Mouse (Mus musculus) T-helper 2 cell (primary cell): ENCODE results near the gene Pbp2.

Experiments used
- in situ Hi-C: fragments of 300-600 bp; cut with MboI, MseI; formaldehyde crosslinking; loops from one replicate; pipeline ENCODE4 v1.15.1; 2025; ENCODE audit warnings: high pct_unique_total_duplicates

The Pbp2 gene

DNA sequence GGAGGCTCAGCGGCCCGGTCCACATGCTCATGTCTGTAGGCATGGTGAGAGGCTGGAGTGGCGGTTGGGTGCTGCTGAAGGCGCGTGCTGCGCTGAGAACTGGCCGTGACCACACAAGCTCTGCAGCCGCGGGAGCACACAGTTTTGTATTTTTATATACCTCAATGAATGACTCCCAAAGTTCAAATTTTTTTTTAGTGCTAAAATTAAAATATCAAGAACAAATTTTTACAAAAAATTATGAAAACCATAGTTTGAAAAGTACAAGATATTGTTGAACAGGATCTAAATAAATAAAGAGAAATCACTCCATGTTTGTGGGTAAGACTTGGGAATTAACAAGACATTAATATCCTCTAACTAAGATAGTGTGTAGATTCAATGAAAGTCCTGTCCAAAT, at the start of gene Pbp2:
Gene Pbp2, minus strand, starts transcription at position 101 of the 400 bp plus-strand sequence.
- in situ Hi-C loops, result no loop called here

DNA sequence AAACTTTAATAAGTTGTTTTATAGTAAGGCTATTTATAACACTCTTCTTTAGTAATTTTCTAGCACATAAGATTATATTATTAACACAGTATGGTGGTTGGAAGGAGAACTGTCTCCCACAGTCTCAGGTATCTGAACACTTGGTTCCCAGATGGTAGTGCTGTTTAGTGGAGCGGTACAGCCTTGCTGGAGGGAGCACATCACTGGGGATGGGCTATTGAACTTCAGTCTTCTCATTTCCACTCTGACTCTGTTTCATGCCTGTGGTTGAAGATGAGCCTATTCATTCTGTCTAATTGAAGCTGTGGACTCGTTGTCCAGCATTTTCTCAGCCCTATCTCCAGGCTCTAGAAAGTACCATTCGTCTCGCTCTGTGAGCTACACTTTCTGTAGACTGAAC, 44.7 kb upstream of the Pbp2 start:
- in situ Hi-C loops, result no loop called here

DNA sequence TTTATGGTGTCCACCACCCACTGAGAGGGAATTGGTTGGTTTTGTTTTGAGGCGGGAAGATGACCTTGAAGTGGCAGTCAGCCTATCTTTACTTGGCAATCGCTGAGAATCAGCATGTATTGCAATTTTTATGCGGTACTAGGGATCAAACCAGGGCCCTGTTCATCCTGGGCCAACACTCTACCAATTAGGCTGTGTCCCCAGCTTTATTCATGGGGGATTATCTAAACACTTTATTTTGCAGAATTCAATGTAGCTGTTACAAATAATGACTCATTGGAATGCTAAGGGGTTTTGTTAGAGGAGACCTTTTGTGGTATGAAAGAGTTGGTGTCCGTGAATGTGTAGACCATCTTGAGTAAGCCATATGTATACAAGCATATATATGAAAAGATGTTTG, 42.3 kb upstream of the Pbp2 start:
- in situ Hi-C loops, result no loop called here

DNA sequence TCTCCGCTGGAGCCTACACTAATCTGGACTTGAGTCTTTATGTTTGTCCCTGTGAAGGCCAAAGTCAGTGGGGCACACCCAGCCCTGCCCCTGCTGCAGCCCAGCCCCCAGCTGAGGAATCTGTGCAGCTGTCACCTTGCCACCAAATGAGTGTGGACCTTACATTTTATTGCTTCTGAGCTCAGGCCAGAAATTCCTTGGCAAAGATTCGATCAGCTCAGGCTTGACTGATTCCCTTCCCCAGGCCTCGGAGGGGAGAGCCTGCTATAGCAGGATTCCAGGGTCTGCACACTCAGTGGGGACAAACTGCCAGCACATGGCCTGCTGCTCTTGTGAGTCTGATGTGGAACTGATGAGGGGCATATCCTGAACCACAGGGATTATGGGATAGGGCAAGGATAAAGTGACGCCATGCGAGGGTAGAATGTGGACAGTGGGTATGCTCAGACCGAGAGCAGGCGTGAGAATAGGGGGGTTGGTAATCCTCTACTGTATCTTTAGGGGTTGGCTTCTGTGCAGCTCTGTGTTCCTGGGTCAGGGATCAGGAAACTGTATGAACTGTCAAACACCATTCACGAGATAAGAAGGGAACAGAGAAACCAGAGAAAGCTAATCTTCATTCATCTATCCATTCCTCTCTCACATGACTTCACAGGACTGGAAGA, 41.6 kb upstream of the Pbp2 start:
- in situ Hi-C loops, result no loop called here

DNA sequence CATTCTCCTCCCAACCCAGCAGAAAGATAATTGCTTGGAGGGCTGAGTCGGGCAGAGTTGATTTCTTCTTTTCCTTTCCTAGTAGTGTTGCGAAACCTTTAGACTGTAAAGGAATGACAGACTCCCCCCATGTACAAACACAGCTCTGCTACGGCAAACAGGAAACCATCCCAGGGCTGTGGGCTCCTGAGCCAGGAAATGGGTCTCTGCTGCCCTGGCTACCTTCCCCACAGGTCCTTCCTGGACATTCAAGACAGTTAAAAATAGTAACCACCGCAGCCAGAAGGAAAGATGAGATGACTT, 30.8 kb upstream of the Pbp2 start:
- in situ Hi-C loops, result no loop called here

DNA sequence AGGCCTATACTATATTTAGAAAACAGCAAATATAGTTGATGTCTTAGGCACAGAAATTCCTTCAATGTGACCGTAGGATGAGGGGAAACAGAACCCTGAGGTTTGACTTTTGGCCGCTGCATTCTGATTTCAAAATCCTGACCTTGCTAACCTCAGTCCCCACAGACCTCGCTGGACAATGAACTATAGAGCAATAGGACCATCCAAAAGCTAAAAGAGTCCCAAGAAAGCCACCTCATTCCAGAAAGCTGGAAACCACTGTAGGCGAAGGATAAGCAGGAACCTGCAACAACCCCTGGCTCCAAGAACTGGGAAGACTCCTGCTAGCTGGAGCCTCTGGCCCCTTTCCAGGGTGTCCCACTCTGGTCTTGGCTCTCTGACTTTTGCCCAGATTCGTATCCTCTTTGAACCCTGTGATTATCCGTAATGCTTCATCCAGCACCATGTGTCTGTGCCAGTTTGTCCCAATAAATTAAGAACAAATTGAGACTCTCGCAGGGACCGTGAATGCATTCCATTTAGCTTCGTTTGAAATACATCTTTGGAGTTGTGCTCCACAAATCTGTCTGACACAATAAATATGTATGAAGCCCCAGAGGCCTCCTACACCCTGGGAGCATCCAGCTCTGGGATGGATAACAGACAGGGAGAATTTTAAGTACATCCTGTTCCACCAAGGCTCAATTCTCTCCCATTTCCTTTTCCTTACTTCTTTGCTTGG, 30.3 kb upstream of the Pbp2 start:
- in situ Hi-C loops, result no loop called here

DNA sequence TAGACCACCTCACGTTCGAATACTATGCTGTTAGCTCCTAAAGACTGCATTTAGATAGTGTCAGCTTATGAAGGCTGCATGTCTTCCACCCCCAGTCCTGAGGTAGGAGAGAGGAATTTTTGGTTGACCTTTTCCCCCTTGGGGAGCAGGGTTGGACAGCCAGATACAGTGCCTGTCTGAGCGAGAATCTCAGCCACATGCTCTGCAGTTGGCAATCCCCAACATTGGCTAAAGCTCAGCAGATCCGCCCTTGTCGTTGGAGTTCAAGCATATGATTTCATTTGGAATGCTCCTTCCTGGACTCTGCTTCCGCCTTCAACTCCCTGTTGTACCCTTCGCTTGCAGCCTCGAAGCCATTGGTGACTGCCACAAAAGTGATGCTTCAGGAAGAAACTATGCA, 26.2 kb upstream of the Pbp2 start:
- in situ Hi-C loops, result no loop called here

DNA sequence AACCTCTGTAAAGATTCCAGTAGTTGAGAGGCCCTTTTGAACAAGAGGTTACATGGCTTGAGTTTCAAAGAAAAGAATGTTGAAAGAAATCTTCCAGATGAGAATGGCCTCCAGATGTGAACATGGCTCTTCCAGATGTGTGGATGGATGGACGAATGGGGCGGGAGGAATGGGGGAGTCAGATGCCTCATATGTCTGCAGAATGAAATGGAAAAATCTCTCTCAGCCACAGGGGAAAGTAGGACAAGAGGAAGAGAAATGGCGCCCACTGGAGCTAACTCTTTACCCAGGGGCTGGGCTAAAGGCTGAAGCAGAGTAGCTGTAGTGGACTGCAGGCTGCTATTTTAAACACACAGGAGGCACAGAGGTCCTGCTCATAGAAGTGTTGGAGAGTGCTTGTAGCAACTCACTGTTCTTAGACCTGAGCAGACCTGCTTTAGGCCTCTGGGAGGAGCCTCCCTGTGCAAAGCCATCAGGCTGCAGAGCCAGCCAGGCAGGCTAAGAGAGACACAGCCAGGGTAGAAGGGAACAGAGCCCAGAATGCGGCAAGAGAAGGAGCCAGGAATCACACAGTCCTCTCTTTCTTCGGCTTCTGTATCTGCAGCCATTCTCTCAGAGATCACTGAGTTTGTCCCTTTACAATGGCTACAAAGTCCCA, 23.9 kb upstream of the Pbp2 start:
- in situ Hi-C loops, result no loop called here

DNA sequence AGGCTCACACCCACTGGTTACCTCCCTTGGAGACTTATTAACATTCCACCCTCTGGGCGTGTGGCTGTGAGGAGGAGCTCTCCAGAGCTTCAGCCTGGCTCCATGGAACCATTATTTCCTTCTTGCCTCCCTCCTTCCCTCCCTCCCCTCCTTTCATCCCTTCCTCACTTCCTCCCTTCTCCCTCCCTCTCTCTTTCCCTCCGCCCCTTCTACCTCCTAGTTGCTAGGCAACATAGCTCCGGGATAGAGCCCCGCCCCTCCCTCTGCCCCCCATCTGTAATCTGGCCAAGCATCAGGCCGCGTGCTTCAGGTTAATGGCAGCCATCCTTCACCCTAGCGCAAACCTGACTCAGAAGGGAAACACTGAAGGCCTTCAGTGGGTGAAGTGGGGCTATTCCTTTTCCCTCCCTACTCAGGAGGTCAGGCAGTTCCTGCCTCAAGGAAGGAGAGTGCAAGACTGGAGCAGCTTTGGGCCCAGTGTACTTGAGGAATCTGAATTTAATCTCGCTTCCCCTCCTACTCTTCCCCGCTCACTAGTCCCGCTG, 22.6 kb upstream of the Pbp2 start:
- in situ Hi-C loops, result no loop called here

DNA sequence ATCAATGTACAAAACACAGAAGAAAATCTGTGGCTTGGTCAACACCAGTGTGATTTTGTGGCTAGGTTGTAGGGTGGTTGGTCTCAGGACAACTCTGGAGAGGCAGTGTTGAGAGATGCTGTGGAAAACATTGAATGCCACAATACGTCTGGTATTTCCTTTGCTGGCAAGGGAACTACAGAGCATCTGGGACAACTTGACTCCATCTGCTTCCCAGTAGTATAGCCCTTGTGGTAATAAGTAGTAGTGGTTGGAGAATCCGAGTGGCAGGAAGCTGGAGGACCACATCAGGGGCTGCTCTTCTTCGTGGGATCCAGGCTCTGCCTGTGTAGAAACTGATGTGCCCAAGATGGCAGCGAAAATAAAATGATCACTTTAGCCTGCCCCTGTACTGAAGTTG, 21.7 kb upstream of the Pbp2 start:
- in situ Hi-C loops, result no loop called here

DNA sequence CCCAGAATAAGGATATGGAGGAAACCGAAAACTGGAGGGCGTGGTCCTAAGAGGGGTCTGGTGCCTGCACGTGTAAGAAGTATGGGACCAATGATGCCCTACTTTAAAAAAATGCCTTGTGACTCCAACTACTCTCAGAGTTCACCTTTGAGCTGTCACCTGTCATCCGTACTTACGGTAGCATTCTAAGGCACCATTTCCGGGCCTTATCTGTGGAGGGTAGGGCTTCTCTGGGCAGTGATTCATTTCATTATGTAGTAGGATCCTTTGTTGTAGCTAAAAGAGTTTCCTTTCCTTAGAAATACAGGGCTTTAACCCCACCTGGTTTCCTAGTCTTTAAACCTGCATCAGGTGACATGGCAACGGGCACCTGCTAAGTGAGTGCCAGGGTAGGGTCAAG, 16.6 kb upstream of the Pbp2 start:
- in situ Hi-C loops, result no loop called here

DNA sequence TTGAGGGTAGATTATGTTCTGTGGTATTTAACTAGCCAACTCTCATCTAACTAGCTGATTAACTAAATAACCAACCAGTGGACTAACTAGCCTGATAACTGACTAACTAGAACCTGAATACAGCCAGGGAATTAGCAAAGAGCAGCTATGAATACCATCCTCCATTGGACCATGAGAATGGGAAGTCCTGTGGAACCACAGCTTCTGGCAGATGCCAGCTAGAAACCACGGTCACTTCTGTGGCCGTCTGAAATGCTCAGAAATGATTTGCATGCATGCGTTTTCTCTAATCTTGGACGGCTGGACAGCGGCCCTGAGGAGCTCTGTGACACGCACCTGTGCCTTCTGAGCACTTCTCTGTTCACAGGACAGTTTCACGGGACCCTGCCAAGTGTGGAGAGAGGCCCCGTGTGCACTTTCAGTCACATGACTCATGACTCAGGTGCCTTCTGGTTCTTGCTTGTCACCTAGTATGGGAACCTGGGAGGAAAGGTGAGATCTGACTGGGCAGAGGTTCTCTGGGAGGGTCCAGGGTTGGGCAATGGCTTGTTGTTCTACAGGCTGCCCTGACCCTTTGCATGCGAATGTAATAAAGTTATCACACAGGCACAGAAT, 14.6 kb upstream of the Pbp2 start:
- in situ Hi-C loops, result no loop called here

DNA sequence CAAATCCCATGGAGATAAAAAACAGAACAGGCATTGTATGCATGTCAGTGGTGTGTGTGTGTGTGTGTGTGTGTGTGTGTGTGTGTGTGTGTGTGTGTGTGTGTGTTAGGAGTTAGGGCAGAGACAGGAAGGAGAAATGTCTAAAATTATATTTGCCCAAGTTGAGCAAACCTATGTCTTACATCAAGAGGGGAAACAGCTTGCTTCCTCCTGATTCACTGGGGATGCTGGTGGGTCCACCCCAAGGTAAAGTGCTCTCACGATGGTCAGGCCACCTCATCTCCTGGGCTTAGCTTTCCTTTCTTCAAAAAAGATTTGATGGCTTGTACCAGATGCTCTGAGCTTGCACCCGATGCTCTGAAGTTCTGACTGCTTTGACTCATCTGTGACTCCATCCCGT, 13.9 kb upstream of the Pbp2 start:
- in situ Hi-C loops, result no loop called here

DNA sequence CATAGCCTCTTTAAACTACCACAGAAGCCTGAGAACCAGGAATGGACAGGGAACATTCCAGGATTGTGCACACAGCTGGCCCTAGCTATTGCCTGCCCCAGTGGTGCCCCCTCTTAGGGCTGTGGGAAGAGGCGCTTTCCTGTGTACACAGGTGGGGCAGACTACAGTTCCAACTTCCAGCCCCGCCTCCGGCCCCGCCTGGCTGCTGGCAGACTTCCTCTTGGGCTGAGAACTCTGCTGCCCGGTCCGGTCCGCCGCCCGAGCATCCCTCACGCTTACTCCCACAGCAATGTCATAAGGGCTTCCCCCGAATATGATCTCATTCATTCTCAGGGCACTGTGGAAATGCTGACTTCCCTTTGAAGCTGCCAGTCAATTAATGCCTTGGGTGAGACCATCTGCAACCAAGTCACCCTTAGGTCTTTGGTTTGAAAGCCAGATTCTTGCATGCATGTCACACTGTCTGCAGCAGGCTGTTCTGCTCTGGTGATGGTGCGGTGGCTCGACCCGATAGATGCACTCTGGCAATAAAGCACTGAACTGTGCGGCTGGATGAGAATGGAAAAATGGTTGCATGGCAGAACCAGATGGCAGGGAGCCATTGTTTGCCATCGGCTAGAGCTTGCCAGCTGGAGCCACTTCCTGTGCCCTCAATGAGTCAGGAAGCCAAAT, 13.2 kb upstream of the Pbp2 start:
- in situ Hi-C loops, result no loop called here

DNA sequence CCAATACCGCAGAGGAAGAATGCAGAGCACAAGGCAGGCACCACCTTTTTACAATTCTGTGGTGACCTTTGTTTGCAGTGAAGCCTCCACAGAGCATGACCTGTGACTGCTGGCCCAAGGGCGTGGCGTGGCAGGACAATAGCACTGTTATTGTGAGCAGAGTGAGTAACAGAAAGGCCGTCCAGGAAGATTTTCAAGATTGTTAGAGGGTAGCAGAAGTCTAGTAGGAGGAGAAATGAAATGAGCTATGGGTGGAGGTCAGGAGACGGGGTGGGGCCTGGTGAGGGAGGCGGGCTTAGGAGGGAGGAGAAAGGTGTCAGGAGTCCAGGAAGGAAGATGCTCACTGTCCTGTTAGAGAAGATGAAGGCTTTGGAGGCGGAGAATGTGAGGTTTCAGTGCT, 12.5 kb upstream of the Pbp2 start:
- in situ Hi-C loops, result no loop called here

DNA sequence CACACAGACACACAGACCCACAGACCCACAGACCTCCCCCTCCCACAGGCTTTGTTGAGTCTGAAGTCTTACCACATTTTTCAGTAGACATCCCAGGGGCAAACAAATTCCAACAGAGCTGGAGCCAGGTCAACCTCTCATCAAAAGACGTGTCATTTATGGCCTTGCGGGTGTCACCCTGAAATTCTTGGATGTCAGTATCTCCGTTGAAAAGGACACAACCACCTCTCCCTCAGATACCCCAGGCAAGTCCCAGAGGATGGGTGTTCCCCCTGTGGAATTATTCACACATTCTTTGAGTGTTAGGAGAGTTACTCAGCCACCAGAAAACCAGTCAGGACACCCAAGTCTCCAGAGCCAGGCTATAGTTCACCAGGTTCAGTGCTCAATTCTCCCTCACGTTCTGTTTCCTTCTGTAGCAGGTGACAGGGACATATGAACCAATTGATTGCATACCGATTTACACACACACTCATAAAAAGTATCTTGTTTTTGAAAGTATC, 9.3 kb upstream of the Pbp2 start:
- in situ Hi-C loops, result no loop called here

DNA sequence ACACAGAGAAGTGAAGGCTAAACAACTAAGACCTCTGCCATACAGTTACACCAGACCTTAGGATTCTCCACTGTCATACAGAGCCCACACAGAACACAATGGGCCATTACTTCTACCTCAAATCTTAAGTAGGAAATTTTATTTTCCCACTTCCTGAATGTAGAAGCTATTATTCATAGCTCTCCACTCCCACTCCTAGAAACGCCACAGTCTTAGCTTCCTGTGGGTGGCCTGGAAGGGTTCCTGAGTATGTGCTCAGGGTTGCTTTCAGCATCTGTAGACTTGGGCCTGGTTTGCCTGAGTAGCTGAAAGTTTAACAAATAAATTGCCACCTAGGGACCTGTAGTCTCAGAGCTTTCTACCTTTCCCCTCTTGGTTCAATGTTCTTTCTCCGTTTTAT, 5.9 kb upstream of the Pbp2 start:
- in situ Hi-C loops, result no loop called here

DNA sequence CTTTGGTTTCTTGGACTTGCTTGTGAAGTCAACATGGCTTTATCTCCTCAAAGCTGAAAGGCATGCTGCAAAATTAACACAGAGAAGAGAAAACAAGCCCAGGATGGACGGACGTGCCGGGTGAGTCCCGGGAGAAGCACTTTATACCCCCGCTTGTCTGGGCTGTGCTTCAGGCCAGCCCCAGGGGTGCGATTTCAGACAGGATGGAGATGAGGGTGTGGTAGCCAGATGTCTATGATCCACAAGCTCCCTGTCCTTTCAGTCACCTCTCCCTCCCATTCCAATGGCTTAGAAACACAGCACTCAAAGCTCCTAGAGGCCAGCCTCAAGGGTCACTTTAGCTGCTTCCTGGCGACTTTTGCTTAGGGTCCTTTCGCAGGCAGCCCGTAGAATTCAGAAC, 3.8 kb upstream of the Pbp2 start:
- in situ Hi-C loops, result no loop called here

DNA sequence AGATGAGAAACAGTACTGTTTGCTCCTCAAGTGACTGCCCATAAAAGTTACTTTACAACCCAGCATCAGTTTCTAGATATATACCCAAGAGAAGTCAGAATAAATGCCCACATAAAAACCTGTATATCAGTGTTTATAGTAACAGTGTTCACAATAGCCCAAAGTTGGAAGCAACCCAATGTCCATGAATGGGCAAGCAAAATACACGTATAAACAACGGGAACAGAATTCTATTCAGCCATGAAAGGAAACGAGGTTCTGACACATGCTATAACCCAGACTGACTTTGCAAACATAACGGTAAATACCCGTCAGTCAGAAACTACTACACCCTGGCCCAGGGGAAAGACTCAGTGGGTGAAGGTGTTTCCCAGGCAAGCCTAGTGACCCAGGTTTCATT, 1.8 kb upstream of the Pbp2 start:
- in situ Hi-C loops, result no loop called here

DNA sequence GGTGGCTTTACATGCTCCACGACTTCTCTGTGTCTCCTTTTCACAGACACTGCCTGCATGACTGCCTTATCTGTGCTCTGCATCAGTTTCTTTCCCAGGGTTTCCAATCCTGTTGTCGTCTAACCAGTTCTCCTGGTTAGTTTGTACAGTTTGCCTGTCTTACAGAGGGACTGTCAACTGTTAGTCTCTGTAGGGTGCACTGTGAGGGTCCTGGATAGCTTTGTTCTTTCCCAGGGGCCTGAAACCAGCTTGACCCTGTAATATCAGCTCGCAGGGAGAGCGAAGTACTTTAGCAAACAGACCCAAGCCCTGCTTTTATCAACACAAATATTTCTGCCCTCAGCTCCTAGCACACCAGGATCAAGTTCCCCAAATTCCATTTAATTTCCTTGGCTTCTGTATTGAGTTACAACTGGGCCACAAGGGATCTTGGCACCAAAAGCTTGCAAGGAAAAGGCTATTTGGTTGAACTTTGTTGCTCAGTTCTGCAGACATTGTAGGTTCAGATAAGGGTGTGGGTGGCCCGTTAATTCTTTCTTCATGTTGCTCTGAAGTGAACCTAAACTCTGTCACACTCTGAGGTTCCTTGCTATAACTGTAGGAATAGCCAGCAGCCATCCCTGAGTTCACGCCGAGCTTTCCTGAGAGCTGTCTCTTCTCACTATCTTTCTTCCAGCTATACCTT, 5.5 kb downstream of the Pbp2 start:
- in situ Hi-C loops, result no loop called here

DNA sequence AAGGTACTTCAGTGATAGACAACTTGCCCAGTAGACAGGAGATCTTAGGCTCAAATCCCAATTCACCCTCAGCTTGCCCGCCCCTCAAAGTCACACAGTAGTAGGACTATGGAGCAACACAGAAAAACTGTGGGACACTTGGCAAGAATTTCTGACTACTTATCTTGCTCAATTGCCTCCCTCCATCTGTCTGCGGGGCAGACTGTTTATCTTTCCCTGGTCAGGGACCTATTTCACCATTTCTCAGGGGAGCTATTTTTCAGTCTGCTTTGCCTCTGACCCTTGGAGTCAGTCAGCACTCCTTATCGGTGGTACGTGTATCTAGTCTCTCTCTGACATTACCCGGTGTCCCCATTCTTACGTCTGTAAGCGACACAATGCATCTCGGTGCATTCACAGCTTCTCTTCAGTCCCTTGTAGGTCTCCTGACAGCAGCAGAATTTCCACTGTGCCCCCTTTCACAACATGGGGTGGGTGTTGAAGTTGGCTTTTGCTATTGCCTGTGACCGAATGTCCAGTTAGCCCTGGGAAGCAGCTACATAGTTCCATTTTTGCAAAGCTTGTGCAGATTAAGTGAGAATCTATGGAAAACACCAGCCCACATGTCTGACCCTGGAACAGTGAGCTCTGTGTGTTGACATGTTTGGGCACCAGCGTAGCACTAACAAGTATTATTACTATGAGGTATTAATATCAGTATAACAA, 7.6 kb downstream of the Pbp2 start:
- in situ Hi-C loops, result no loop called here
